Mouse (Mus musculus) lung, adult 2 months (tissue): Measurements from ENCODE around the gene Rnf208. TPM values are rescaled to one million over a fixed set of nuclear protein-coding genes. Genes with fewer than 3 reads are reported as not detected.

Experiments used
- DNase-seq: peaks from one replicate; pipeline ENCODE4 v3.0.0; 2022
- H3K4me1 ChIP-seq: fragments of 200-500 bp; 2 replicates; pipeline ENCODE4 v1.6.1; 2011; ENCODE audit warnings: low read length; ENCODE audit not compliant: control insufficient read depth, insufficient read depth
- H3K4me3 ChIP-seq: fragments of 200-500 bp; replicated peaks from 2 replicates; pipeline ENCODE3; 2011; ENCODE audit warnings: low read depth, mild to moderate bottlenecking, control low read depth, low read length; ENCODE audit errors: extremely low read depth
- CTCF ChIP-seq: fragments of 200-500 bp; IDR thresholded peaks from 2 replicates; pipeline ENCODE4 v1.5.1; 2011; ENCODE audit warnings: mild to moderate bottlenecking, low read length, control low read depth; ENCODE audit not compliant: insufficient read depth
- POLR2A ChIP-seq: fragments of 200-500 bp; IDR thresholded peaks from 2 replicates; pipeline ENCODE4 v1.6.1; 2011; ENCODE audit warnings: low read depth, mild to moderate bottlenecking, control low read depth, low read length, borderline replicate concordance; ENCODE audit errors: extremely low read depth
- WGBS: fragments of 180-500 bp; shearing (Covaris S2); methylation state at CpG from one replicate; pipeline ENCODE4 v1.1.7; 2018; 5-methylcytosine and 5-hydroxymethylcytosine counted together
- polyA plus RNA-seq: library from polyadenylated mRNA; depleted of rRNA; stranded (reverse); fragments of >200 nt; gene quantifications from 2 replicates; pipeline ENCODE4 v1.2.3, GENCODE M21; 2012

The Rnf208 gene
- polyA plus RNA-seq, 1 experiment: 28.6 TPM

DNA sequence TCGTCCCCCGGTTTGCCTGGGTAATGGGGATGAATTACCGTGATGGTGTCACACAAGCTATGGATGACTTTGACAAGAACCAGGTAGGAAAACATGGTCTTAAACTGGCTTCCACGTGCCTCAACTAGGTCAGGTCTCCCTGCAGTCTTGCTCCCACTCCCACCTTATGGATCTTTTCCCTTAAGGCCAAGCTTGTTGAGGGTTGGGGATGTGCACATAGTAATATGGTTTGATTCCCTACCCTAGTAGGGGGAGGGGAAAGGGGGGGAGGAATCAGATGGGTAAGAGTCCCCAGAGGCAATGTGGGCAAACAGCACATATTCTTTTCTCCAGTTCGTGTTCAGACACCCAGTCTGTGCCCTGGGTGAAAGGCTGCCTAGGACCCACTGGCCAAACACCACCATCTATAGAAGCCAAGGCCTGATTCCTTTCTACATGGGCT, 20.7 kb upstream of the Rnf208 start:
- Histone ChIP-seq H3K4me1 (peaks cover 6% of the 10 kb centered on the region), H3K4me3 (no peak overlapping the region)
- WGBS: 71% methylated on average over 5 of the region's 5 CpGs
- peak; percentile 38; the same call in 1 of the 2 replicates for TF ChIP-seq POLR2A
- TF ChIP-seq CTCF: no peak
- DNase-seq: no peak

- peak; percentile 25; the same call in 1 of the 2 replicates for TF ChIP-seq POLR2A
- no peak for TF ChIP-seq CTCF
- 1% methylated on average over 51 of the region's 53 CpGs for WGBS
- Histone ChIP-seq H3K4me3 (peak overlapping the region; percentile 91), H3K4me1 (peaks cover 14% of the 10 kb centered on the region)
- peak; percentile 79 for DNase-seq
These were observed 18.2 kb upstream of the Rnf208 start for GRCm38 (mm10) chr2:25223681-25224491.

DNA sequence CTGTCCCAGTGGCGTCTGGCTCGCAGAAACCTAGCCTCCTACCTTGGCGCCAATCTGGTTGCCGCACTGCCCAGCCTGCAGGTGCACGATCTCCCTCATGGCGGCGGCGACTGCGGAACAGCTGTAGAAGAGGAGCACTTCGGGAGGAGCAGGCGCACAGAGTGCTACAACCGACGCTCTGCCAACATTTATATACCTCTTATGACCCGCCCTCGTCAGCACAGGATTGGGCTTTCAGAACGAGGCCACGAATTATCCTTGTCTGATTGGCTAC, 17.6 kb upstream of the Rnf208 start, which contains the start of gene Tubb4b:
TSS of gene Tubb4b (minus strand) at position 211 of the 274 bp plus-strand sequence.
- under 1% methylated on average over 17 of the region's 17 CpGs for WGBS
- DNase-seq: no peak
- Histone ChIP-seq H3K4me1 (peaks cover 15% of the 10 kb centered on the region), H3K4me3 (peak within 1 kb of the TSS; percentile 91)
- TF ChIP-seq POLR2A: peak; percentile 99
- TF ChIP-seq CTCF: no peak

- Histone ChIP-seq H3K4me3 (peak overlapping the region; percentile 85), H3K4me1 (peaks cover 15% of the 10 kb centered on the region)
- 2% methylated on average over 41 of the region's 41 CpGs for WGBS
- TF ChIP-seq CTCF (no peak), POLR2A (peak; percentile 88; the same call in 1 of the 2 replicates)
- DNase-seq: peak; percentile 94
These were observed 17.0 kb upstream of the Rnf208 start for GRCm38 (mm10) chr2:25224766-25225752.

DNA sequence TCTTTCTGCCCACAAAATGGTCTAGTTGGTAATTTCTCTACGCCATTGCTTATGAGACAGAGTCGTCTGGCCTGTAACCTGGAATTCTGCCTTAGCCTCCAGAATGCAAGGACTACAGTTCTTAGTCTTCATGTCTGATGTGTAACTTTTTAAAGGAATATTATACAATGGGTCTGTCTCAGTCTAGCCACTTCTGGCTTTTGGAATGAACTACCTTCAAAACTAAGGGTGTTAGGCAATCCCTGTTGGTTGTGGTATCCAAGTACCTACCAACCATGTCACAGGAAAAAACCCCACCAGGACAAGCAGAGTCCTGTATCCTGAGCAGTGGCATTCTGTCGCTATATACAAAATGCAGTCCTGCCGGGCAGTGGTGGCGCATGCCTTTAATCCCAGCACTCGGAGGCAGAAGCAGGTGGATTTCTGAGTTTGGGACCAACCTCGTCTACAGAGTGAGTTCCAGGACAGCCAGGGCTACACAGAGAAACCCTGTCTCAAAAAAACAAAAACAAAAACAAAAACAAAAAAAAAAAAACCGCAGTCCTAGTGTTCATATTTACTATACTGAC, 16.2 kb upstream of the Rnf208 start:
- DNase-seq: no peak
- peaks cover 15% of the 10 kb centered on the region for H3K4me1 ChIP-seq
- no peak overlapping the region for H3K4me3 ChIP-seq
- 71% methylated on average over 8 of the region's 8 CpGs for WGBS
- TF ChIP-seq CTCF (no peak), POLR2A (no peak)

DNA sequence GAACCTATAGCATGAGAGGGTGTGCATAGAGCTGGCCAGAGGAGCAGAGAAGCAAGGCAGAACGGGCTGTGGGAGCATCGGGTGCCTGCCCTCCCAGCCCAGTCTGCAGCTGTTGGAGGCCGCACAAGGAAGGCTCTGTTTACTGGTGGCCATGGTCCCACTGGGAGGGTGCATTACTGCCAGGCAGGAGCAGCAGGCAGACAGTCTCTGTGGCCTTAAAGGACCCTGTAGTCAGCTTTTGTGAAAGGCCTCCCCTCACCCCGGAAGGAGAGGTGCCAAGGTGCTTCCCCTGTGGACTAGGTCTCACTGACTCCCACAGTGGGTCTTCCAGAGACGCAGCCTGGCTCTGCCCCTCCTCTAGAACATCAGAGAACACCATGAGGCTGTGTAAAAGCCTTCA, 15.2 kb upstream of the Rnf208 start:
- WGBS: 73% methylated on average over 5 of the region's 5 CpGs
- Histone ChIP-seq H3K4me1 (peaks cover 15% of the 10 kb centered on the region), H3K4me3 (no peak overlapping the region)
- TF ChIP-seq CTCF (no peak), POLR2A (no peak)
- DNase-seq: no peak

DNA sequence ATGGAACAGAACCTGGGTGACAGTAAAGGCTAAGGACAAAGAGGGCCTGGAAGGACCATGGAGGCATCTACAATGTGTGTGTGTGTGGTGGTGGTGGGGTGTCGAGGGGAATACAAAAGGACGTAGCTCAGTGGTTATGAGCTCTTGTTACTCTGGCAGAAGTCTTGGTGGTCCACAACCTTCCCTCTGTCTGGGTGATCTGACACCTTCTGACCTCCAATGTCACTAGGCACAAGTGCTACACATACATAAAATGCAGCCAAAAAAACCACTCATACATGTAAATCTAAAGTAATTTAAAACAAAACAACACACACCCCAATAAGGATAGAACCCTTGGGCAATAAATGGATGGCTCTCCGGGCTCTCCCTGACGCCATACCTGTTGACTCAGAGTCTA, 14.6 kb upstream of the Rnf208 start:
- no peak for DNase-seq
- no peak overlapping the region for H3K4me3 ChIP-seq
- no peak for TF ChIP-seq CTCF
- no peak for TF ChIP-seq POLR2A
- peaks cover 15% of the 10 kb centered on the region for H3K4me1 ChIP-seq
- 96% methylated on average over 4 of the region's 4 CpGs for WGBS

DNA sequence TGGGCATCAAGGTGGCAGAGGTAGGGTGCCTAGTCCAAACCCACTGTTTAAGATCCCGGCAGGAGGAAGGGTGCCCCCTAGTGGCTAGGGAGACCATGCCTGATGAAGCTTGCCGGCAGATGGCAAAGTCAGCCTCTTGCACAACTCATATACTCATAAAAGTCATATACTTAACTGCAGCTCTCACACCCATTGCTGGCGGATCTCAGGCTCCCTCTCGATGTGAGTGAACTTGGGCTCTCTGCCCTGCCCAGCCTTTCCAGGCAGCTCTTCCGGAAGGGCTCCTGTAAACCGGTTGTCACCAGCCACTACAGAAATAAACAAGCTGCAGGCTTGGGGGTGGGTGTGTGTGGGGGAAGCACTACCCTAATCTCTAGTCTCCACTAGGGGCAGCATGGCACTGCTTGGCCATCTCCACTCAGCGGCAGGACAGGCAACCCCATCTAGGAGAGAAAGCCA, 13.6 kb upstream of the Rnf208 start:
- under 1% methylated on average over 7 of the region's 7 CpGs for WGBS
- H3K4me3 ChIP-seq: peak overlapping the region; percentile 45
- peak; percentile 82 for DNase-seq
- TF ChIP-seq CTCF (peak; percentile 95), POLR2A (0 out of 2 replicates have a peak, but pooled peaks have one; percentile 15)
- H3K4me1 ChIP-seq: peaks cover 15% of the 10 kb centered on the region

- Histone ChIP-seq H3K4me3 (no peak overlapping the region), H3K4me1 (peaks cover 12% of the 10 kb centered on the region)
- DNase-seq: no peak
- WGBS: 67% methylated on average over 6 of the region's 6 CpGs
- TF ChIP-seq POLR2A: no peak
- TF ChIP-seq CTCF: no peak
These were observed 13.0 kb upstream of the Rnf208 start for GRCm38 (mm10) chr2:25228995-25229530.
